Mouse (Mus musculus) frontal cortex, postnatal 25 days (tissue): Measurements from ENCODE around the gene Pias3.
"Not testable (repeated sequence)": the region's sequence is repeated elsewhere in the genome, so short reads cannot be mapped to it uniquely, and the experiment has no call there.

ENCODE experiments used
- DNase-seq, 2 experiments: peaks; one replicate each; pipeline ENCODE4 v3.0.0; 2022; ENCODE audit warnings: low spot score in 2 of 2

The Pias3 gene

DNA sequence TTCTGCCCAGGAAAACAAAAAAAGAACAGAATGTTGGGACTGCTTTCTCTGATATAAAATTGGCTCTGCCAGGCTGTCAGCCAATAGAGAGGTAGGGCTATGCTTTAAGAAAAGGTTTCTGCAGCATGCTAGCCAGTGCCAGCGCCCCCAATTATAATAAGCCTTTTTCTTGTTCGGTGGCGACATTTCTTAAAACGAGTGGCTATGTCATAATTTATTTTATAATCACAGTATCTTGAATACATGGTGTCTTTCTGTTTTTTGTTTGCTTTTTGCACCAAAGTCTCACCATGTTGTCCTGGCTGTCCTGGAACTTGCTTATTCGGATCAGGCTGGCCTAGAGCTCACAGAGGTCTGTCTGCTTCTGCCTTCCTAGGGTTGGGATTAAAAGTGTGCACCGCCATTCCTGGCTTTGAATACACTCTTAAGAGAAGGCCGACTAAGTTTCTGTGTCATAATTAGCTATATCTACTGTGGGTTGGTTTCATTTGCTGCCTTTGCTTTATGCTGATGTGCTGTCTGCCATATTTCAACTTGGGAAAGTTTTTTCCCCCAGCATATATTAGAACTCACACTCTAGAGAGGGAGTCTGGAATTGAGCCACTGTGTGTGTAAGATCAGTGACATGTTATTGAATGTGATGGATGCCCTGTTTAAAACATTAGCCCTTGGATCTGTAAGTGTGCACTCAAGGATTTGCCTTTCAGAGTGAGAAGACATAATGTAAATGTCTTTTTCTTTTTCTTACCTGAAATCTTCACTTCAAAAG is 32.6 kb downstream of the Pias3 start:
- no peak for DNase-seq

DNA sequence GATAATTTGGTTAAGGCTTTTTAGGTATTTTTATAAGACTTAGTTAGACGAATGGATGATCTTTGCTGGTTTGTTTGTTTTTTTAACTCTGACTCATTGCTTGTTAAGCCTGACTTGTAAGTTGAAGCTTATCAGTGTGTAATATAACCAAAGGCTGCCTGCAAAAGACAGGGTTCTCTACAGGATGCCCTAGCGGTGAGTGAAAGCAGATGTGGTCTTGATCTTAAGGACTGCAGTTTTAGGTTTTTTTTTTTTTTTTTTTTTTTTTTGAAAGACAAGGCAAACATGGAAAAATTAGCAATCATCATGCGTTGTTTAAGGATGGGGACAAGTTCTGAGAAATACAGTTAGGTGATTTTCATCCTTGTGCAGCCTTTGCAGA is 33.2 kb downstream of the Pias3 start:
- DNase-seq: no peak

DNA sequence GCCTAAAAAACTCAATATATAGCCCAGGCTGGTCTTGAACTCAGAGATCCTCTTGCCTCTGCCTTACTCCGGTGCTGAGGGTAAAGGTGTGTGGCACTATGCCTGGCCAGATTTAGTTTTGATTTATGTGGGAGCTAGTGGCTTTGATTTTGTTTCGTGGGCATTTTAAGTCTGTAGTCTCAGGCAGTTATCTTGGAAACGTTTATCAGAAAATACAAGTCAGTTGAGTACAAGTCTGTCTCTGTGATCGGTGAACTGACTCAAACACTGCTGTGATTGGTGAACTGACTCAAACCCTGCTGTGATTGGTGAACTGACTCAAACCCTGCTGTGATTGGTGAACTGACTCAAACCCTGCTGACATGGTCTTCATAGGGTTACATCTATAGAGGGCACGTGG is 34.6 kb downstream of the Pias3 start:
- no peak for DNase-seq

DNA sequence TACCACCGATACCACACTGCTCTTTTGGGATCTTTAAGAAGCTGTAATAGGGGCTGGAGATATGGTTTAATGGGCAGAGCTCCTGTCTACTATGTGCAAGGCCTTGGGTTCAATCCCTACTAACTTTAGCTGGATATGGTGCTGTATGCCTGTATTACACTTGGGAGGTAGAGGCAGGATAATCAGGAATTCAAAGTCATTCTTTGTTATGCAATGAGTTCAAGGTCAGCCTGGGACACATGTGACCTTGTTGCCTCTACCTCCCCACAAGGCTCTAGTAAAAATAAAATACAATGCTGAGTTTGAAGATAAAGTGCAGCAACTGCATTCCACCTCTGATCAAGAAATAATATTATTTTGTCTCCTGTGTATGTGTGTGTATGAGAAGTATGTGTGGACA is 37.8 kb downstream of the Pias3 start:
- no peak for DNase-seq

DNA sequence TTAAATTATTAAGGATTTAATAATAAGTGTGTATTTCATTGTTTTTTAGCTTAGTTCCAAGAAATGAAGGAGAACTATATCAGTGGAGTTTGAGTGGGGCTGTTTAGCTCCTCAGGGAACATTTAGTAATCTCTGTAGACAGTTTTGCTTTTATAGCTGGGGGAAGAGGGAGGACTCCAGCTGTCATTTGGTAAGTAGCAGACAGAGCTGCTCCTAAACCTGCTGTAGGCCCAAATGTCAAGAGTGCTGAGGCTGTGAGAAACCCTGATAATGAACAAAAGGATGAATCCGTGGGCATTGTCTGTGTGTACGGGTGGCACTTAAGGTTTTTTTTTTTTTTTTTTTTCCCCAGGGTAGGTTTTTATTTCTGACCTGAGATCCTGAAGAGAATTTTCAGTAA is 39.0 kb downstream of the Pias3 start:
- DNase-seq: no peak

DNA sequence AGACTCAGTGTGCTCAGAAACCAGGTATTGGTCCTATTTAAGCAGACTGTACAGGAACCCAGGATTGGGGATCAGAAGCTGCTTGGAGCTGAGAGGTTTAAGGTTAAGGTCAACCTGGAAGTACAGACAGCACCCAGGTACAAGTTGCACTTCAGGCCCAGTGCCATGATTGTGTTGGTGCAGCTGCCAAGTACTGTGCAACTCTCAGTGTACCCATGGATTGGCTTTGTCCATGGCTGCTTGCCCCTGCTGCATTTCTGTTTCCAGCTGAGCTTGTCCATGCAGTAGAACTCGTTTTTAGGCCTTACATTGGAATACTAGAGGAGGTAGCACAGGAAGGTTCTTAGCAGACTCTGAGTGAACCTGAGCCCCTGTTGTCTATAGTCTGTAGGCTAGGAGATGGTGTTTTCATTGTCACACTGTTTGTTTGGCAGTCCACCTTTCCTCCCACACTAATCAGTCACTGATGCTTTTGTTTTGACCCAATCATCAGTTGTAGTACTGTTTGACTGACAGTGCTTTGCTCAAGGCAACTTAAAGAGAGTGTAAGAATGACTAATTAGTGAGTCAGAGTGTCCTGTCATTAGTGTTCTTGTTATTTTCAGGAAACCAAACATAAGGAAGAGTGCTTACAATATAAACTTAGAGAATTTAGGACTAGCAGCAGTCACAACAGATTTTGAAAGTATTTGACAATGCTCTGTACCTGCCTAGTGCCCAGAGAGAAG is 41.0 kb downstream of the Pias3 start:
- DNase-seq: no peak

DNA sequence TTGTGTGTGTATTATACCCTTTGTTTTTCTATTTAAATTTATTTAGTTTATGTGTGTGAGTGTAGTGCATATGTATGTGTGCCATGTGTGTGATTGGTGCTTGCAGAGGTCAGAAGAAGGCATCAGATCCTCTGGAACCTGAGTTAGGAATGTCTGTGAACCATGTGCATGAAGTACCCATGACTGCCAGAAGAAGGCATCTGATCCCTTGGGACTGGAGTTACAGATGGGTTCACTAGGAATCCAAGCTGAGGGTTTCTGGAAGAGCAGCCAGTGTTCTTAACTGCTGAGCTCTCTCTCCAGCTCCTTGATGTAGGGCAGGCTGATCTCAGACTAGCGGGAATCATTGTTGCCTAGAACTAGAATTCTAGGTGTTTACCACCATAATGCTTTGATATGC is 41.8 kb downstream of the Pias3 start:
- no peak for DNase-seq

DNA sequence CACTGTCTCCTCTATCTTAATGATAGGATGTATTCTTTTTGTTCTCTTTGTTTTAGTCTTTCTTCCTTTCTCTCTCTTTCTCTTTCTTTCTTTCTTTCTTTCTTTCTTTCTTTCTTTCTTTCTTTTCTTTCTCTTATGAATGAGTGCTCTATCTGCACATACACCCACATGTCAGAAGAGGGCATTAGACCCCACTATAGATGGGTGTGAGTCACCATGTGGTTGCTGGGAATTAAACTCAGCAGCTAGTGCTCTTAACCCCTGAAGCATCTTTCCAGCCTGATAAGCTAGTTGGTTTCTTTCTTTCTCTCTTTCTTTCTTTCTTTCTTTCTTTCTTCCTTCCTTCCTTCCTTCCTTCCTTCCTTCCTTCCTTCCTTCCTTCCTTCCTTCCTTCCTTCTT is 44.1 kb downstream of the Pias3 start:
- DNase-seq: not testable (repeated sequence)

DNA sequence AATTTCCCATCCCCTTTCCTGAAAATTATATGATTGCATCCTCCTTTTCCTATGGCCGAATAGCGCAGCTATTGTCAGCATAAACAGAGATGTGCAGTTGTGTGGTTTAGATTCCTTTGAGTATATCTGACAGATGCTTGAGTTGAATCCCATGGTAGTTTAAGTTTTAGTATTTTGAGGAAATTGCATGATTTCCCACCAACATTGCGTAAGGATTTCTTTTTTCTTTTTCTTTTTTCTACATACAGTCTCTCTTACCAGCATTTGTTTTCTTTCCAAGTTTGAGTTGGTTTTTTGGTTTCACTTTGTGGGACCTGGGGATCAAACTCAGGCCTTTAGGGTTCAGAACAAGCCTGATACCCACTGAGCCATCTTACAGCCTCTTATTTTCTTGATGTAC is 48.2 kb downstream of the Pias3 start:
- DNase-seq: no peak

DNA sequence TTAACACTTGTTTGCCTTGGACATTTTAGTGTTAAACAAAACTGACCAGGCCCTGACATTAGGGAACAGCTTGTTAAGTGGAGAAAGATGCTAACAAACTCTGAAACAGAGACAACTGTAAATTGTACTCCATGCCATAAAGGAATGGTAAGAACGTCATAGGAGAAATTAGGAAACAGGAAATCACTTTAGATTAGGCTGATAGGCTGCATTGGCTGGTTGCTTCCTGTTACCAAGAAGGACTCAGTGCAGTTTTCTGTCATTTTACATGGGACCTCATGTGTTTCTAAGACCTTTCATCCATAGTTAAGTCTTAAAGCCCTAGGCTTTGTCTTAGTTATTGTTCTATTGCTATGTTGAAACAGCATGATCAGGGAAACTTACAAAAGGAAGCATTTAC is 50.6 kb downstream of the Pias3 start:
- DNase-seq: no peak
